Mouse (Mus musculus): ENCODE measurements around the gene 1700016K19Rik. TPM values are rescaled to one million over a fixed set of nuclear protein-coding genes. Genes with fewer than 3 reads are reported as not detected.

The 1700016K19Rik gene
- polyA plus RNA-seq, 2 experiments: 0.76 to 0.87 TPM

DNA sequence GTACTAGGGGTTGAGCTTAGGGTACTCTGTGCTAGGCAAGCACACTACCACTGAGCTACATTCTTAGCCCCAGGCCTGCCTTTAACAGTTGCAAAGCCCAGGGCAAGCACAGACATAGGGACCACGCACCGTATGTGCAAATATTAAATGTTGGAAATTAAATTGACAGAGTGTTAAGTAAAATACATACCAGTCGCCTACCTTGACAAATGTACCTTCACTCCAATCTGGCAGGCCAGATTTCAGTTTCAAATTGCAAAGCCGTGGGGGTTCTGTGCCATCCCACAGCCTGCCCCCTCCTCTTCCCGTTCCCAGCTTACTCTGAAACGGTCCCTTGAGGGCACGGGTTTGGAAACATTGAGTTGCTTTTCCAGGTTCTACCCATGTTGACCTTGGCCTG lies 13.8 kb upstream of the 1700016K19Rik start:
- Histone ChIP-seq H3K36me3 (ENCODE audit: control insufficient read depth, insufficient read depth, low read length) (no peaks in the 10 kb centered on the region), H3K4me1 (ENCODE audit: control insufficient read depth, insufficient read depth, low read length) (no peaks in the 10 kb centered on the region), H3K27me3 (ENCODE audit: control insufficient read depth, insufficient read depth, low read length) (no peaks in the 10 kb centered on the region), H3K9ac (ENCODE audit: low read depth, low read length, severe bottlenecking) (no peak overlapping the region), H3K9me3 (ENCODE audit: control insufficient read depth, low read length) (no peaks in the 10 kb centered on the region), H3K27ac (replicated peaks; ENCODE audit: low read depth, low read length) (no peak overlapping the region), H3K4me3 (replicated peaks; ENCODE audit: low read length) (no peak overlapping the region), H3K4me2 (replicated peaks; ENCODE audit: low read depth, low read length, severe bottlenecking) (no peak overlapping the region)
- TF ChIP-seq POLR2A (IDR thresholded peaks at IDR 0.05; ENCODE audit: borderline replicate concordance, extremely low read depth, insufficient read depth, insufficient read length): no peak
- no peak for ATAC-seq (ENCODE audit: low FRiP score, low read depth)
- DNase-seq (ENCODE audit: low spot score): no peak
- WGBS: 65% methylated on average over 7 of the region's 7 CpGs

DNA sequence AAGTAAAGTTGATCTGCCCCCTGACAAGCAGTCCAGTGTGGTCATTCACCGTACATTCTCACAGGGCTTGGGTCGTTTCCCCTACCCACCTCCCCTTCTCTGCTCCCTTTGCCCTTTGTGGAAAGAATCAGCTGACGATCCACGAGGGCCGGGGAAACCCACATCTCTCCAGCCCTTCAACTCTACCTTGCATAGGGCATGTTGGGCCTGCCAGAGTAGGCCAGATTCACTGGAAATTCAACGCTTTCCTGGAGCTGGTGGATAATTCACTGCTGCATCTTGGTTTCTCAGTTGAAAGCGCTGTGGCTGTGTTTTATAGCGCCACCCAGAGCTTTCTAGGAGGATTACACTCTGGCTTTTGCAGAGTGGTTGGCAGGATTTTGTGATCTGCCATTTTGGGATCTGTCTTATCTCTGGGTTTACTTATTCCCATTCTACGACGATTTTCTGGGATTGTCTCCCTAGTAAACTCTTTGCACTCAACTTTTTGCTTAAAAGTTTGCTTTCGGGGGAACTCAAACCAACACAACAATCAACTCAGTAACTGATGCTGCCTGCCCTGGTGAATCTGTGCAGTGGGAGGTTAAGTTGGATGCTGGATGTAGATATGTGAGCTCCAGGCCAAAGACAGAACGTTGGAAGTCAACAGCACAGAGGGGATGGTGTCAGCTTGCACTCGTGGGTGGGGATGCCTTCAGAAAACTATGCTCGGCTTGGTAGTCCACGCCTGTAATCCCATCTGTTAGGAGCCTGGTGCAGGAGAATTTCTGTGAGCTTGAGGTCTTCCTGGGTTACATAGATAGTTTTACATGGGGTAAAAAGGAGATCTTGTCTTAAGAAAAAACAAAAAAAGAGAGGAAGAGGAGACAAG lies 8.5 kb upstream of the 1700016K19Rik start:
- ATAC-seq (ENCODE audit: low FRiP score, low read depth): no peak
- H3K4me1 ChIP-seq (ENCODE audit: control insufficient read depth, insufficient read depth, low read length): no peaks in the 10 kb centered on the region
- no peak overlapping the region for H3K9ac ChIP-seq (ENCODE audit: low read depth, low read length, severe bottlenecking)
- WGBS: 73% methylated on average over 15 of the region's 15 CpGs
- H3K4me3 ChIP-seq (replicated peaks; ENCODE audit: low read length): no peak overlapping the region
- no peaks in the 10 kb centered on the region for H3K9me3 ChIP-seq (ENCODE audit: control insufficient read depth, low read length)
- no peak for TF ChIP-seq POLR2A (IDR thresholded peaks at IDR 0.05; ENCODE audit: borderline replicate concordance, extremely low read depth, insufficient read depth, insufficient read length)
- H3K4me2 ChIP-seq (replicated peaks; ENCODE audit: low read depth, low read length, severe bottlenecking): no peak overlapping the region
- no peak for DNase-seq (ENCODE audit: low spot score)
- H3K27me3 ChIP-seq (ENCODE audit: control insufficient read depth, insufficient read depth, low read length): no peaks in the 10 kb centered on the region
- H3K36me3 ChIP-seq (ENCODE audit: control insufficient read depth, insufficient read depth, low read length): no peaks in the 10 kb centered on the region
- H3K27ac ChIP-seq (replicated peaks; ENCODE audit: low read depth, low read length): no peak overlapping the region

DNA sequence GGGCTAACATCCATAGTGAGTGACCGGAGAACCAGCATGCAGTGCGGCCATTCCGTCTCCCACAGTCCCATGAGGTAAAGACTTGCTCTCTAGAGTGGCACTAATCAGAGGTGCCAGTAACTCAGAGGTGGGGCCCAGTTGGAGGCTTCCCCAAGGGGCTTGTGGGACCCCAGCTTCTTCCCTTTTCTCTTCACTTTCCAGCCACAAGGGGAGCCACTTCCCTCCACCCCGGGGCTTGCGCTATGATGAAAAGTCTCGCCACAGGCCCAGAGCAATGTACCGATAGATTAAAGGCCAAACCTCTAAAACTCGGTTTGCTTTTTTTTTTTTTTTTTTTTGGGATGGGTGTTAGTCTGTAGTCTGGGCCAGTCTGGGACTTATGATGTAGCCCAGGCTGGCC lies 7.8 kb upstream of the 1700016K19Rik start:
- no peak overlapping the region for H3K4me2 ChIP-seq (replicated peaks; ENCODE audit: low read depth, low read length, severe bottlenecking)
- H3K4me1 ChIP-seq (ENCODE audit: control insufficient read depth, insufficient read depth, low read length): no peaks in the 10 kb centered on the region
- H3K27me3 ChIP-seq (ENCODE audit: control insufficient read depth, insufficient read depth, low read length): no peaks in the 10 kb centered on the region
- no peaks in the 10 kb centered on the region for H3K36me3 ChIP-seq (ENCODE audit: control insufficient read depth, insufficient read depth, low read length)
- H3K9ac ChIP-seq (ENCODE audit: low read depth, low read length, severe bottlenecking): no peak overlapping the region
- TF ChIP-seq POLR2A (IDR thresholded peaks at IDR 0.05; ENCODE audit: borderline replicate concordance, extremely low read depth, insufficient read depth, insufficient read length): no peak
- no peak overlapping the region for H3K27ac ChIP-seq (replicated peaks; ENCODE audit: low read depth, low read length)
- DNase-seq (ENCODE audit: low spot score) (no peak), ATAC-seq (ENCODE audit: low FRiP score, low read depth) (no peak)
- WGBS: 88% methylated on average over 8 of the region's 8 CpGs
- no peaks in the 10 kb centered on the region for H3K9me3 ChIP-seq (ENCODE audit: control insufficient read depth, low read length)
- no peak overlapping the region for H3K4me3 ChIP-seq (replicated peaks; ENCODE audit: low read length)

DNA sequence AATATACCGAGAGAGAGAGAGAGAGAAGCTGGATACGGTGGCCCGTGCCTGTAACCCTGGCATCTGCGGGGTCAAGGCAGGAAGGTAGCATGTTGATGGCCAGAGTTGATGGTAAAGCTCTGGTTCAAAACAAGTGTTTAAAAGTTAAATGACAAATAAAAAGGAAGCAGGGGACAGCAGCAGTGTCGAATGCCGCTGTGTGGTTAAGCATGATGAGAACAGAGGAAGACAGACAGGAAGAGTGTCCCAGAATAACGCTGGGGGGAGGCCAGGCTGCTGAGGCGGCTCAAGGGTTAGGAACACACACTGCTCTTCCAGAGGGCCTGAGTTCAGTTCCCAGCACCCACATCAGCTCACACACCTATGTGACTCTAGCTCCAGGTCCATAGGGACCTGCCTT lies 7.2 kb upstream of the 1700016K19Rik start:
- Histone ChIP-seq H3K4me3 (replicated peaks; ENCODE audit: low read length) (no peak overlapping the region), H3K4me1 (ENCODE audit: control insufficient read depth, insufficient read depth, low read length) (no peaks in the 10 kb centered on the region), H3K4me2 (replicated peaks; ENCODE audit: low read depth, low read length, severe bottlenecking) (no peak overlapping the region), H3K9me3 (ENCODE audit: control insufficient read depth, low read length) (no peaks in the 10 kb centered on the region), H3K9ac (ENCODE audit: low read depth, low read length, severe bottlenecking) (no peak overlapping the region), H3K27ac (replicated peaks; ENCODE audit: low read depth, low read length) (no peak overlapping the region), H3K27me3 (ENCODE audit: control insufficient read depth, insufficient read depth, low read length) (no peaks in the 10 kb centered on the region), H3K36me3 (ENCODE audit: control insufficient read depth, insufficient read depth, low read length) (no peaks in the 10 kb centered on the region)
- no peak for ATAC-seq (ENCODE audit: low FRiP score, low read depth)
- TF ChIP-seq POLR2A (IDR thresholded peaks at IDR 0.05; ENCODE audit: borderline replicate concordance, extremely low read depth, insufficient read depth, insufficient read length): no peak
- 83% methylated on average over 8 of the region's 8 CpGs for WGBS
- no peak for DNase-seq (ENCODE audit: low spot score)

DNA sequence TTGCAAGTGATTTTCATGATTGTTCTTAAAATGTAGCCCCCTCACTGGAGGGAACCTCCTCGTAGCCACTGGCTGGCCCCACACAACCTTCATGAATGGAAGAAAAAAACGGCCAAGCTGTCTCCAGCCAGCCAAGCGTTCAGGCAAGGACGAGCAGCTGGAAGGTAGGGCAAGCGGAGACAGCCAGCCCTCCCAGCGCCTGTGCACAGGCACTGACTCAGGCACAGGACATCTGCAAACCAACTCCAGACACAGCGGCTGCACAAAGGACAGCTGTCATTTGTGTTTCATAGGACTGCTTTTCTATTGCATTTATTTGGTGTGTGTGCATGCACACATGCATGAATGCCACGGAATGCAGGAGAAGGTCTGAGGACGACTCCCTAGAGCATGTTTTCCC lies 5.4 kb upstream of the 1700016K19Rik start:
- WGBS: 52% methylated on average over 9 of the region's 9 CpGs
- no peaks in the 10 kb centered on the region for H3K9me3 ChIP-seq (ENCODE audit: control insufficient read depth, low read length)
- H3K9ac ChIP-seq (ENCODE audit: low read depth, low read length, severe bottlenecking): no peak overlapping the region
- H3K4me2 ChIP-seq (replicated peaks; ENCODE audit: low read depth, low read length, severe bottlenecking): no peak overlapping the region
- no peak for TF ChIP-seq POLR2A (IDR thresholded peaks at IDR 0.05; ENCODE audit: borderline replicate concordance, extremely low read depth, insufficient read depth, insufficient read length)
- H3K36me3 ChIP-seq (ENCODE audit: control insufficient read depth, insufficient read depth, low read length): no peaks in the 10 kb centered on the region
- ATAC-seq (ENCODE audit: low FRiP score, low read depth) (no peak), DNase-seq (ENCODE audit: low spot score) (no peak)
- no peaks in the 10 kb centered on the region for H3K27me3 ChIP-seq (ENCODE audit: control insufficient read depth, insufficient read depth, low read length)
- H3K4me1 ChIP-seq (ENCODE audit: control insufficient read depth, insufficient read depth, low read length): no peaks in the 10 kb centered on the region
- no peak overlapping the region for H3K27ac ChIP-seq (replicated peaks; ENCODE audit: low read depth, low read length)
- H3K4me3 ChIP-seq (replicated peaks; ENCODE audit: low read length): no peak overlapping the region

Measured in limb, embryonic 14.5 days (tissue).